Mouse (Mus musculus) liver, embryonic 13.5 days (tissue): ENCODE data around the gene AI413582. TPM values are rescaled to one million over a fixed set of nuclear protein-coding genes. Genes with fewer than 3 reads are reported as not detected.
A peak's percentile ranks its signal among the peaks of the same experiment; 100 is the strongest.

ENCODE experiments used
- ATAC-seq: fragments of 200-750 bp; cut with Nextera tagmentation; 2 replicates; pipeline ENCODE4 v1.8.0; 2017; ENCODE audit warnings: low read depth, mild to moderate bottlenecking, moderate number of reproducible peaks, moderate library complexity
- DNase-seq: peaks from one replicate; pipeline ENCODE4 v3.0.0; 2022
- H3K27ac ChIP-seq: fragments of 300-500 bp; sonication (generic); 2 replicates; pipeline ENCODE4 v1.5.1; 2015; ENCODE audit warnings: moderate library complexity, mild to moderate bottlenecking, inconsistent platforms
- H3K27me3 ChIP-seq: fragments of 300-500 bp; sonication (generic); 2 replicates; pipeline ENCODE4 v1.6.1; 2015; ENCODE audit warnings: mild to moderate bottlenecking, inconsistent platforms
- H3K36me3 ChIP-seq: fragments of 300-500 bp; sonication (generic); 2 replicates; pipeline ENCODE4 v1.6.1; 2015; ENCODE audit warnings: mild to moderate bottlenecking, inconsistent platforms
- H3K4me1 ChIP-seq: fragments of 300-500 bp; sonication (generic); replicated peaks from 2 replicates; pipeline ENCODE4 v1.6.1; 2015; ENCODE audit warnings: inconsistent platforms
- H3K4me2 ChIP-seq: fragments of 300-500 bp; sonication (generic); 2 replicates; pipeline ENCODE4 v1.6.1; 2015; ENCODE audit warnings: inconsistent platforms, mild to moderate bottlenecking, moderate library complexity
- H3K4me3 ChIP-seq: fragments of 300-500 bp; sonication (generic); replicated peaks from 2 replicates; pipeline ENCODE4 v1.5.1; 2015; ENCODE audit warnings: mild to moderate bottlenecking, inconsistent platforms
- H3K9ac ChIP-seq: fragments of 300-500 bp; sonication (generic); 2 replicates; pipeline ENCODE4 v1.6.1; 2015; ENCODE audit warnings: mild to moderate bottlenecking, inconsistent platforms
- H3K9me3 ChIP-seq: fragments of 300-500 bp; sonication (generic); replicated peaks from 2 replicates; pipeline ENCODE4 v1.6.1; 2016; ENCODE audit warnings: inconsistent platforms
- WGBS: fragments of 180-500 bp; shearing (Covaris S2); methylation state at CpG from one replicate; pipeline ENCODE4 v1.1.7; 2015; ENCODE audit not compliant: insufficient replicate concordance; 5-methylcytosine and 5-hydroxymethylcytosine counted together
- polyA plus RNA-seq: library from polyadenylated mRNA; unstranded; fragments of >200 nt; fragmentation: Nextera tagmentation; extraction: Ambion mirVana; gene quantifications from 2 replicates; pipeline ENCODE4 v1.2.1, GENCODE M21; 2015

AI413582 gene
- polyA plus RNA-seq, 1 experiment from 2014 or later = 13.7 TPM

DNA sequence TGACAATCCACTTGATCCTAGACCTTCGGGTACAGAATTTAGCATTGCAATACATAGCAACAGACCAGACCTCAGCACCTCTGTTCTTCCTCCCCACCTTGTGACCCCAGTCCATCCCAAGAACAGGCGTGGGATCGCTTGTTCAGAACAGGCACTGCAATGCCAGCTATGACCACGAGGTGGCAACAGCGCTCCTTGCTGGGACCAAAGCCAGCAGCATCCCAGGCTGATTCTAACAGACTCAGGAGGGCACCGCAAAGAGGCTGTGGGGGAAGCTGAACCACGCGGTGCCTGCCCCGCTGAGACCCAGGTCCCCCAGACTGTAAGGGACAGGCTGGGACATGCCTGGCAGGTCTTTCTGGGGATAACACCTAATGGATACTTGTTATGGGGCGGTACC lies 30.8 kb downstream of the AI413582 start:
- Histone ChIP-seq H3K4me1 (peaks cover 19% of the 10 kb centered on the region), H3K9ac (no peak overlapping the region), H3K4me2 (0 out of 2 replicates have a peak overlapping the region, but pooled peaks have one; percentile 17), H3K4me3 (no peak overlapping the region), H3K36me3 (no peaks in the 10 kb centered on the region), H3K27ac (no peak overlapping the region), H3K27me3 (no peaks in the 10 kb centered on the region), H3K9me3 (no peaks in the 10 kb centered on the region)
- DNase-seq (peak; percentile 71), ATAC-seq (peak; percentile 58)
- WGBS = 2% methylated on average over 10 of the region's 10 CpGs

- no peaks in the 10 kb centered on the region for H3K27me3 ChIP-seq
- no peaks in the 10 kb centered on the region for H3K9me3 ChIP-seq
- H3K4me3 ChIP-seq = no peak overlapping the region
- no peaks in the 10 kb centered on the region for H3K36me3 ChIP-seq
- no peak overlapping the region for H3K4me2 ChIP-seq
- no peak overlapping the region for H3K9ac ChIP-seq
- H3K4me1 ChIP-seq = peaks cover 19% of the 10 kb centered on the region
- whole genome bisulfite sequencing = 79% methylated on average over 3 of the region's 3 CpGs
- no peak for ATAC-seq
- no peak overlapping the region for H3K27ac ChIP-seq
- DNase-seq = no peak
Observed at GRCm38 (mm10) chr17:27533354-27533753, 32.2 kb downstream of the AI413582 start.

GRCm38 (mm10) chr17:27532095-27532494 lies 33.5 kb downstream of the AI413582 start:
- H3K9me3 ChIP-seq = no peaks in the 10 kb centered on the region
- peak overlapping the region; percentile 69 for H3K27ac ChIP-seq
- H3K4me2 ChIP-seq = no peak overlapping the region
- H3K36me3 ChIP-seq = no peaks in the 10 kb centered on the region
- DNase-seq (no peak), ATAC-seq (peak; percentile 46; the same call in 1 of the 2 replicates)
- no peak overlapping the region for H3K4me3 ChIP-seq
- no peak overlapping the region for H3K9ac ChIP-seq
- H3K4me1 ChIP-seq = peaks cover 19% of the 10 kb centered on the region
- H3K27me3 ChIP-seq = no peaks in the 10 kb centered on the region
- 59% methylated on average over 8 of the region's 8 CpGs for WGBS

- Histone ChIP-seq H3K36me3 (no peaks in the 10 kb centered on the region), H3K4me1 (peaks cover 10% of the 10 kb centered on the region), H3K4me3 (no peak overlapping the region), H3K4me2 (no peak overlapping the region), H3K9ac (no peak overlapping the region), H3K9me3 (no peaks in the 10 kb centered on the region), H3K27me3 (no peaks in the 10 kb centered on the region), H3K27ac (no peak overlapping the region)
- ATAC-seq (no peak), DNase-seq (no peak)
- 61% methylated on average over 5 of the region's 5 CpGs for WGBS
Observed at GRCm38 (mm10) chr17:27528767-27529166, 36.8 kb downstream of the AI413582 start.

- H3K27ac ChIP-seq = no peak overlapping the region
- H3K27me3 ChIP-seq = no peaks in the 10 kb centered on the region
- no peaks in the 10 kb centered on the region for H3K9me3 ChIP-seq
- H3K4me2 ChIP-seq = no peak overlapping the region
- peaks cover 10% of the 10 kb centered on the region for H3K4me1 ChIP-seq
- ATAC-seq (no peak), DNase-seq (no peak)
- WGBS = 48% methylated on average over 8 of the region's 8 CpGs
- H3K9ac ChIP-seq = no peak overlapping the region
- H3K4me3 ChIP-seq = no peak overlapping the region
- H3K36me3 ChIP-seq = no peaks in the 10 kb centered on the region
Observed at GRCm38 (mm10) chr17:27528030-27528429, 37.5 kb downstream of the AI413582 start.

DNA sequence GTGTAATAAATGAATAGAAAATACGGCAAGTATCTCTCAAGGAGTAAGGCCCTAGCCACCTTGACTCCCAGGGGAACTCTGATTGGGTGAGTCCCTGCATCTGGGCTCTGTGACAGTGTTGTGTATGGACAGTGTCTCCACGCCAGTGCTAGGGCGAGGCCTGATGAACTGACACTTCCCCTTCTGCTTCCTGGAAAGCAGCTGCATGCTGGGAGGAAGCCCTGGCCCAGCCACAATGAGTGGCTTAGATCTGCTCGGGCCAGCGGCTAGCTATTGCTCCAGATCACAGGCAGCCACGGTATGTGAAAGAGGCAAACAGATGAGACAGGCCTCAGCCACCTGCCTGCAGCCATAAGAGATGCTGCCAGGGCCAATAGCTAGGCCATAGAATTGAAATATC lies 38.4 kb downstream of the AI413582 start:
- no peaks in the 10 kb centered on the region for H3K9me3 ChIP-seq
- H3K36me3 ChIP-seq = no peaks in the 10 kb centered on the region
- ATAC-seq (no peak), DNase-seq (no peak)
- no peak overlapping the region for H3K9ac ChIP-seq
- H3K4me1 ChIP-seq = peaks cover 9% of the 10 kb centered on the region
- H3K4me3 ChIP-seq = no peak overlapping the region
- 33% methylated on average over 6 of the region's 6 CpGs for WGBS
- H3K27me3 ChIP-seq = 0 out of 2 replicates have a peak, but pooled peaks cover 3% of the 10 kb centered on the region
- no peak overlapping the region for H3K4me2 ChIP-seq
- no peak overlapping the region for H3K27ac ChIP-seq

GRCm38 (mm10) chr17:27523121-27523520 lies 42.4 kb downstream of the AI413582 start:
- no peaks in the 10 kb centered on the region for H3K9me3 ChIP-seq
- H3K27me3 ChIP-seq = peaks cover 41% of the 10 kb centered on the region

DNA sequence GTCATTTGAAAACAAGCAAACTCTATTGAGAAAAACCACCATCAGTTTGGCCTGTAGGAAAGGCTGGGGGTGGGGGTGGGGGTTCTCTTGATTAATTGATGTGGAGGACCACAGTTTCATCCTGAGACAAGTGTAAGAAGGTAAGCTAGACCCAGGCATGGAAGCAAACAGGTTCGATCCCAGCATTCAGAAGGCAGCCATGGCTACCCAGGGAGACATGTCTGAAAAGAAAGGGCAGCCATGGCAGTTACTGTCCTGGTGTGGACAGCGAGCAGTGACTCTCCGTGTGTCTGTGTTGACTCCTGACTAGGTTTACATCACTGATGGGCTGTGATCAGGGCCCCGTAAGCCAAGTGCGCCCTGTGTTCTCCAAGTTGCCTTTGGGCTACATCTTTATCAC lies 44.3 kb downstream of the AI413582 start, which contains the start of gene Grm4:
Gene Grm4, minus strand, starts transcription at position 101 of the 400 bp plus-strand sequence.
- no peak within 1 kb of the TSS for H3K4me2 ChIP-seq

More at GRCm38 (mm10) chr17:27523121-27523520, 42.4 kb downstream of the AI413582 start:
- Histone ChIP-seq H3K4me1 (no peaks in the 10 kb centered on the region), H3K27ac (no peak overlapping the region), H3K4me3 (no peak overlapping the region), H3K36me3 (no peaks in the 10 kb centered on the region), H3K9ac (no peak overlapping the region), H3K4me2 (no peak overlapping the region)
- WGBS = 58% methylated on average over 7 of the region's 7 CpGs
- ATAC-seq = no peak
- no peak for DNase-seq

DNA sequence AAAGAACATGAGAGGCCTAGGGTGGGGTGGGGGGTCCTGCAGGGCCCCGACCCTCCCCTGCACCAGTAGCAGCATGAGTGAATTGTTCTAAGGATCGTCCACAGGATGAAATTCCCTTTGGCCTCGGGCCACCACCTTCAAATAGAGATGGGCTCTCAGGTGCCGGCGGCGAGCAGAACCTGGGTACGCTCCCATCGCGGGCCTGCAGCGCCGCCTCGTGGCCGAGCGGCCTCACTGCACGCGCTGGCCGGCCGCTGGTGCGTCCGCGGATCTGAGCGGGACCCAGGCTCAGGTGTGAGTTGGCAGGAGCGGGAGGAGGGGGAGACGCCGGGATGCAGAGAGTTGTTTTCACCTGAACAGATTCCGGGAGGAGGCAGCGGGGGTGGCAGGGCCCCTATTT lies 45.0 kb downstream of the AI413582 start:
- WGBS = 2% methylated on average over 27 of the region's 27 CpGs
- Histone ChIP-seq H3K4me1 (no peaks in the 10 kb centered on the region), H3K4me3 (no peak overlapping the region), H3K27me3 (peaks cover 65% of the 10 kb centered on the region), H3K9ac (no peak overlapping the region), H3K4me2 (no peak overlapping the region), H3K36me3 (no peaks in the 10 kb centered on the region), H3K27ac (no peak overlapping the region), H3K9me3 (no peaks in the 10 kb centered on the region)
- peak; percentile 26 for DNase-seq
- ATAC-seq = no peak

More for the DNA sequence above, 44.3 kb downstream of the AI413582 start, which contains the start of gene Grm4:
- DNase-seq = no peak
- Histone ChIP-seq H3K9ac (no peak within 1 kb of the TSS), H3K36me3 (no peaks in the 10 kb centered on the region), H3K27ac (no peak within 1 kb of the TSS), H3K4me3 (no peak within 1 kb of the TSS), H3K27me3 (peaks cover 59% of the 10 kb centered on the region), H3K4me1 (no peaks in the 10 kb centered on the region), H3K9me3 (no peaks in the 10 kb centered on the region)
- WGBS = 55% methylated on average over 5 of the region's 5 CpGs
- ATAC-seq = no peak

- Histone ChIP-seq H3K4me2 (no peak overlapping the region), H3K9me3 (no peaks in the 10 kb centered on the region), H3K4me3 (no peak overlapping the region), H3K36me3 (no peaks in the 10 kb centered on the region), H3K9ac (no peak overlapping the region), H3K27me3 (peaks cover 81% of the 10 kb centered on the region), H3K4me1 (no peaks in the 10 kb centered on the region), H3K27ac (no peak overlapping the region)
- ATAC-seq = no peak
- no peak for DNase-seq
- WGBS = 45% methylated on average over 15 of the region's 15 CpGs
Observed at GRCm38 (mm10) chr17:27518700-27519595, 46.6 kb downstream of the AI413582 start.

GRCm38 (mm10) chr17:27518296-27518695 lies 47.3 kb downstream of the AI413582 start:
- H3K36me3 ChIP-seq = no peaks in the 10 kb centered on the region
- H3K9ac ChIP-seq = no peak overlapping the region
- no peak overlapping the region for H3K27ac ChIP-seq
- DNase-seq (no peak), ATAC-seq (no peak)
- no peaks in the 10 kb centered on the region for H3K9me3 ChIP-seq
- peaks cover 88% of the 10 kb centered on the region for H3K27me3 ChIP-seq
- 38% methylated on average over 9 of the region's 9 CpGs for WGBS
- H3K4me3 ChIP-seq = no peak overlapping the region
- H3K4me2 ChIP-seq = no peak overlapping the region
- H3K4me1 ChIP-seq = no peaks in the 10 kb centered on the region
